Mouse (Mus musculus): ENCODE measurements around the gene Prom2. TPM values are rescaled to one million over a fixed set of nuclear protein-coding genes. Genes with fewer than 3 reads are reported as not detected.

Prom2 gene
- polyA plus RNA-seq, 2 experiments = 9.3 to 10.6 TPM

DNA sequence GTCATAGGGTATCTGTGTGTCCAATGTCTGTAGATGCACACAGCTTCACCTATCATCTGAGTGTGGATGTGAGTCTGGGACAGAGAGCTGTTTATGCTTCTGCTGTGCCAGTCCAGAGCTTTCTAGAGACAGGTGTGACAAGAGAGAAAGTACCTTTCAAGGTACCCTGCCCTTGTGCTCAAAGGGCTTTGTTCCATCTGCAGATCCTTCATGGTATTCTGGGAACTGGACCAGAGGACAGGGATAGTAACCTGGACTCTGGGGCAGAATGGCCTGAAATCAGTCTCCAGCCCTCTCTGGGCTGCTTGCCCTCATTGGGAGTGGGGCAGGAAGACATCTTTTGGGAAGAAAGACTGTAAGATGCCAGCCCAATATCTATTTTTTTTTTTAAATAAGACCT is 21.1 kb downstream of the Prom2 start:
- ATAC-seq (ENCODE audit: low FRiP score, low read depth) = no peak
- H3K4me1 ChIP-seq (ENCODE audit: control insufficient read depth, insufficient read depth, low read length) = peaks cover 15% of the 10 kb centered on the region; the same call in 1 of the 2 replicates
- no peaks in the 10 kb centered on the region for H3K9me3 ChIP-seq (ENCODE audit: control insufficient read depth, low read length)
- no peak overlapping the region for H3K4me2 ChIP-seq (replicated peaks; ENCODE audit: low read depth, low read length, severe bottlenecking)
- H3K36me3 ChIP-seq (ENCODE audit: control insufficient read depth, insufficient read depth, low read length) = no peaks in the 10 kb centered on the region
- no peak overlapping the region for H3K9ac ChIP-seq (ENCODE audit: low read depth, low read length, severe bottlenecking)
- no peak overlapping the region for H3K4me3 ChIP-seq (replicated peaks; ENCODE audit: low read length)
- no peak for DNase-seq (ENCODE audit: low spot score)
- no peak overlapping the region for H3K27ac ChIP-seq (replicated peaks; ENCODE audit: low read depth, low read length)
- H3K27me3 ChIP-seq (ENCODE audit: control insufficient read depth, insufficient read depth, low read length) = no peaks in the 10 kb centered on the region
- no peak for TF ChIP-seq POLR2A (IDR thresholded peaks at IDR 0.05; ENCODE audit: borderline replicate concordance, extremely low read depth, insufficient read depth, insufficient read length)

DNA sequence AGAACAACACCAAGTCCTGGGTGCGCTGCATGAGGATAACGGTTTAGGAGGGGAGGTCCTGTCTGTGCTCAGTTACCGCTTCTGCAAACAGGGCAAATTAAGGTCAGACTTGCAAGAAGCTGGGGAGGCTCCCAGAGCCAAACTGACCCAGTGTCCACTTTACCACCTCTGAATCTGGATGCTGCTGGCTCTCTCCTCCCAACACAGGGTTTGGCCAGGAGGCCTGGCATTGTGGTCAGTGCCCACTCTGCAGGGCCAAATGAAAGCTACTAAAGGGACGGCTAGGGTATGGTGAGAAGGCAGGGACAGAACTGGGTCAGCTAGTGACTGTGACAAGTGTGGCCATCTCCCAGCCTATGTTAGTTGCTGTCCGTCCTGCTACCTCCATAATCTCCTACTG is 22.0 kb downstream of the Prom2 start:
- Histone ChIP-seq H3K9me3 (ENCODE audit: control insufficient read depth, low read length) (no peaks in the 10 kb centered on the region), H3K9ac (ENCODE audit: low read depth, low read length, severe bottlenecking) (no peak overlapping the region), H3K36me3 (ENCODE audit: control insufficient read depth, insufficient read depth, low read length) (no peaks in the 10 kb centered on the region), H3K4me3 (replicated peaks; ENCODE audit: low read length) (no peak overlapping the region), H3K27ac (replicated peaks; ENCODE audit: low read depth, low read length) (no peak overlapping the region), H3K4me2 (replicated peaks; ENCODE audit: low read depth, low read length, severe bottlenecking) (no peak overlapping the region), H3K27me3 (ENCODE audit: control insufficient read depth, insufficient read depth, low read length) (no peaks in the 10 kb centered on the region), H3K4me1 (ENCODE audit: control insufficient read depth, insufficient read depth, low read length) (peaks cover 15% of the 10 kb centered on the region; the same call in 1 of the 2 replicates)
- ATAC-seq (ENCODE audit: low FRiP score, low read depth) (no peak), DNase-seq (ENCODE audit: low spot score) (no peak)
- WGBS = 83% methylated on average over 5 of the region's 5 CpGs
- no peak for TF ChIP-seq POLR2A (IDR thresholded peaks at IDR 0.05; ENCODE audit: borderline replicate concordance, extremely low read depth, insufficient read depth, insufficient read length)

DNA sequence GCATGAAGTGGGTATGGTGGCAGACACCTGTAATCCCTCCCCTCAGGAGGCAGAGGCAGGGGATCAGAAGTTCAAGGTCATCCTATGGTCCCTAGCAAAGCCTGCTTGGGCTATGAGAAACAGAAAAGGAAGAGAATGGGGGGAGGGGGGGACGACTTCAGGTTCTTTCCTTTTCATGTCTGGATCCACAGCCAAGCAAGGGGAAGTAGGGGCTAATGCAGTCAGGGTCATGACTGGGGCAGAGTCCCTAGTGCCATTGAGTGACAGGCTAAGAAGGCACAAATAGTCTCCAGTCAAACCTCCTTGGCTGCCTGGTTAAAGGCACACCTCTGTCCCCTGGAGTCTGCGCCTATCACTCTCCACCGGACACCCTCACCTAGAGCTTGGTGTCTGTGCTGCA is 22.4 kb downstream of the Prom2 start:
- 69% methylated on average over 3 of the region's 3 CpGs for WGBS
- Histone ChIP-seq H3K4me1 (ENCODE audit: control insufficient read depth, insufficient read depth, low read length) (peaks cover 15% of the 10 kb centered on the region; the same call in 1 of the 2 replicates), H3K9me3 (ENCODE audit: control insufficient read depth, low read length) (no peaks in the 10 kb centered on the region), H3K36me3 (ENCODE audit: control insufficient read depth, insufficient read depth, low read length) (no peaks in the 10 kb centered on the region), H3K27me3 (ENCODE audit: control insufficient read depth, insufficient read depth, low read length) (no peaks in the 10 kb centered on the region), H3K4me2 (replicated peaks; ENCODE audit: low read depth, low read length, severe bottlenecking) (no peak overlapping the region), H3K4me3 (replicated peaks; ENCODE audit: low read length) (no peak overlapping the region), H3K9ac (ENCODE audit: low read depth, low read length, severe bottlenecking) (no peak overlapping the region), H3K27ac (replicated peaks; ENCODE audit: low read depth, low read length) (no peak overlapping the region)
- DNase-seq (ENCODE audit: low spot score) (no peak), ATAC-seq (ENCODE audit: low FRiP score, low read depth) (no peak)
- no peak for TF ChIP-seq POLR2A (IDR thresholded peaks at IDR 0.05; ENCODE audit: borderline replicate concordance, extremely low read depth, insufficient read depth, insufficient read length)

DNA sequence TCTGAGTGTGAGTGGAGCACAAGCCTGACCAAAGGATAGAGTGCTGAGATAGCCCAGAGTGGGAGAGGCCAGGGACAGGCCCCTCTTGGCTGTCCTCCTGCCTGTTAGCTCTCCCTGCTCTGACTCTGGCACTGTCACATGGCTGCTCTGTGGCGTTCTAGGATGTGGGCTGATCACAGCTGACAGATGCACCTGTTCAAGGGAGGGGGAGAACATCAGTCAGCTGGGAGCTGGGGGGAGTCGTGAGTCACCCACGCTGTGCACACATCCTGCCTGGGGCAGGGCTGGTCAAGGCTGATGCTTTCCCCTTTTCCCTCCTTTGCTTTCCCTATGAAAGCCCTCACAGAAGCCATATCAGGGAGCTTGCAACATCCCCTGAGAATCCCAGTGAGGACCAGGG is 23.0 kb downstream of the Prom2 start:
- no peaks in the 10 kb centered on the region for H3K36me3 ChIP-seq (ENCODE audit: control insufficient read depth, insufficient read depth, low read length)
- ATAC-seq (ENCODE audit: low FRiP score, low read depth) (no peak), DNase-seq (ENCODE audit: low spot score) (no peak)
- 38% methylated on average over 3 of the region's 3 CpGs for WGBS
- no peaks in the 10 kb centered on the region for H3K9me3 ChIP-seq (ENCODE audit: control insufficient read depth, low read length)
- H3K9ac ChIP-seq (ENCODE audit: low read depth, low read length, severe bottlenecking) = no peak overlapping the region
- H3K4me3 ChIP-seq (replicated peaks; ENCODE audit: low read length) = no peak overlapping the region
- H3K27ac ChIP-seq (replicated peaks; ENCODE audit: low read depth, low read length) = no peak overlapping the region
- TF ChIP-seq POLR2A (IDR thresholded peaks at IDR 0.05; ENCODE audit: borderline replicate concordance, extremely low read depth, insufficient read depth, insufficient read length) = no peak
- no peak overlapping the region for H3K4me2 ChIP-seq (replicated peaks; ENCODE audit: low read depth, low read length, severe bottlenecking)
- no peaks in the 10 kb centered on the region for H3K27me3 ChIP-seq (ENCODE audit: control insufficient read depth, insufficient read depth, low read length)
- peaks cover 15% of the 10 kb centered on the region; the same call in 1 of the 2 replicates for H3K4me1 ChIP-seq (ENCODE audit: control insufficient read depth, insufficient read depth, low read length)

DNA sequence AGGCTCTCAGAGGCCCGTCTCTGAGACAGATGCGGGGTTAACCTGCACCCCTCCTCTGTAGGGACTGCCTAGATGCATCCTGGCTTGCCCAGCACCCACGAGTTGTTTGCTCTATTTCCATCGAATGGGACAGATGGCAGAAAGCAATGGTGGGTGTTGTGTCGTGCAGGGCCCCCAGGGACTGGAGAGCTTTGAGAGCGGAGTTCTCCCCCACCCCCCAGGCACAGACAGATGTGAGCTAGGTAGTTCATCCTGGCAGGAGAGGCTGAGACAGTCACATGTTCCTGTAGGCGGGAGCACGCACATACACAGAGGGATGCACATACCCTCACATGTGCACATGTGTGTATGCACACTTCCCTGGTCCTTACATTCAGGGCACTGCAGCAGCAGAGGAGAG is 24.2 kb downstream of the Prom2 start:
- no peak for TF ChIP-seq POLR2A (IDR thresholded peaks at IDR 0.05; ENCODE audit: borderline replicate concordance, extremely low read depth, insufficient read depth, insufficient read length)

More for the DNA sequence above, 24.2 kb downstream of the Prom2 start:
- H3K4me2 ChIP-seq (replicated peaks; ENCODE audit: low read depth, low read length, severe bottlenecking) = no peak overlapping the region
- H3K36me3 ChIP-seq (ENCODE audit: control insufficient read depth, insufficient read depth, low read length) = no peaks in the 10 kb centered on the region
- peaks cover 14% of the 10 kb centered on the region; the same call in 1 of the 2 replicates for H3K4me1 ChIP-seq (ENCODE audit: control insufficient read depth, insufficient read depth, low read length)
- H3K27me3 ChIP-seq (ENCODE audit: control insufficient read depth, insufficient read depth, low read length) = no peaks in the 10 kb centered on the region
- ATAC-seq (ENCODE audit: low FRiP score, low read depth) (no peak), DNase-seq (ENCODE audit: low spot score) (no peak)
- H3K9me3 ChIP-seq (ENCODE audit: control insufficient read depth, low read length) = no peaks in the 10 kb centered on the region
- WGBS = 73% methylated on average over 8 of the region's 8 CpGs
- H3K27ac ChIP-seq (replicated peaks; ENCODE audit: low read depth, low read length) = no peak overlapping the region
- H3K4me3 ChIP-seq (replicated peaks; ENCODE audit: low read length) = no peak overlapping the region
- no peak overlapping the region for H3K9ac ChIP-seq (ENCODE audit: low read depth, low read length, severe bottlenecking)

Measured in limb, embryonic 14.5 days (tissue).